Mouse (Mus musculus): ENCODE measurements at regions not wholly inside any gene's neighbourhood (a gene's known extent, or its start where the extent isn't known, plus 50 kb on each side); places are given as distances from the start of the nearest gene placed in this dataset.

DNA sequence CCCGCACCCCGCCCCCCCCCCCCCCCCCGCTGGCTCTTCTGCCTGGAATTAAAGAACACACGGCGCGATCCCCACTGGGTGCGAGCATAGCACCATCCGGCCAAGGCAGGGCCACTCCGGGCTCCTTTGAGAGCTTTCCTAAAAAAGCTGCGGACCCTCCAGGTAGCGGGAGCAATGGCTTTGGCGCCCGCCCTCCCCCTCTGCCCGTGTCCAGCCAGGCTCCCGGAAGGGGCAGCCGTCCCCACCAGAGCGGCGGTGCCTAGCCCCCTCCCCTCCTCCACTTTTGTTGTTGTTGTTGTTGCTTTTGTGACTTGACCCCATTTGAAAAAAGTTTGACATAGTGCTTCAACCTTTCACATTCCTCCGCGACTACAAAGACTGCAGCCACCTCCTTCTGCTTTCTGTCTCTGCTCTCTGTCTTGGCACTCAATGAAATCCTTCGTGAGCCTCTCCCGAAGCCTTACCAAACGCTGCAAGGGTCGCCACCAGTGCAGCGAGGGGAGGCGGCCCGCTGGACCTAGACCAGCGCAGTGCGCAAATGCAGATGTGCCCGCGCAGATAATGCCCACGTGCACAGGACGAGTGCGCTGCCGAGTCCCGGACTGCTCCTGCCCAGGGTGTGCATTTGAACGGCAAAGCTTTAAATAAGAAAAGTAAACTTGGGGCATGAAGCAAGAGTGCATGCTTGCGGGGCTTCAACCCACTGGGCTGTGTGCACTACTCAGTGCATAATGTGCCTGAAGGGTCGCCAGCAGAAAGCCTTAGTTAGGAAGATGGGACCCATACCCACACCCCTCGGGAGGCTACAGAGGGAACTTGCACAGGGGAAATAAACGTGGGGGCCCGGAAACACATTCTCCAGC is 179.0 kb upstream of the Xlr start:
- Histone ChIP-seq H3K27ac (ENCODE audit: low read depth, low read length) (no peak overlapping the region), H3K4me3 (ENCODE audit: low read depth, low read length) (peak overlapping the region; percentile 34), H3K36me3 (ENCODE audit: control insufficient read depth, insufficient read depth, low read length) (no peaks in the 10 kb centered on the region), H3K4me2 (peak overlapping the region; percentile 66), H3K9ac (ENCODE audit: low read length) (no peak overlapping the region), H3K4me1 (ENCODE audit: control insufficient read depth, insufficient read depth, low read length) (no peaks in the 10 kb centered on the region), H3K27me3 (ENCODE audit: control insufficient read depth, insufficient read depth, low read length) (no peaks in the 10 kb centered on the region), H3K9me3 (ENCODE audit: control insufficient read depth, low read length) (no peaks in the 10 kb centered on the region)
- DNase-seq (ENCODE audit: low spot score, missing footprints), result peak; percentile 93
- ATAC-seq (ENCODE audit: low FRiP score), result peak; percentile 73
- 16% methylated on average over 36 of the region's 42 CpGs for WGBS

GRCm38 (mm10) chrX:53975545-53976272 is 178.2 kb upstream of the Xlr start:
- H3K9me3 ChIP-seq (ENCODE audit: control insufficient read depth, low read length), result no peaks in the 10 kb centered on the region
- H3K27me3 ChIP-seq (ENCODE audit: control insufficient read depth, insufficient read depth, low read length), result no peaks in the 10 kb centered on the region
- H3K4me2 ChIP-seq, result peak overlapping the region; percentile 66
- peak overlapping the region; percentile 34 for H3K4me3 ChIP-seq (ENCODE audit: low read depth, low read length)
- ATAC-seq (ENCODE audit: low FRiP score) (peak; percentile 43), DNase-seq (ENCODE audit: low spot score, missing footprints) (peak; percentile 86)
- H3K4me1 ChIP-seq (ENCODE audit: control insufficient read depth, insufficient read depth, low read length), result no peaks in the 10 kb centered on the region
- H3K36me3 ChIP-seq (ENCODE audit: control insufficient read depth, insufficient read depth, low read length), result no peaks in the 10 kb centered on the region
- WGBS, result 15% methylated on average over 21 of the region's 28 CpGs
- no peak overlapping the region for H3K27ac ChIP-seq (ENCODE audit: low read depth, low read length)
- H3K9ac ChIP-seq (ENCODE audit: low read length), result no peak overlapping the region; the same call in 1 of the 2 replicates

DNA sequence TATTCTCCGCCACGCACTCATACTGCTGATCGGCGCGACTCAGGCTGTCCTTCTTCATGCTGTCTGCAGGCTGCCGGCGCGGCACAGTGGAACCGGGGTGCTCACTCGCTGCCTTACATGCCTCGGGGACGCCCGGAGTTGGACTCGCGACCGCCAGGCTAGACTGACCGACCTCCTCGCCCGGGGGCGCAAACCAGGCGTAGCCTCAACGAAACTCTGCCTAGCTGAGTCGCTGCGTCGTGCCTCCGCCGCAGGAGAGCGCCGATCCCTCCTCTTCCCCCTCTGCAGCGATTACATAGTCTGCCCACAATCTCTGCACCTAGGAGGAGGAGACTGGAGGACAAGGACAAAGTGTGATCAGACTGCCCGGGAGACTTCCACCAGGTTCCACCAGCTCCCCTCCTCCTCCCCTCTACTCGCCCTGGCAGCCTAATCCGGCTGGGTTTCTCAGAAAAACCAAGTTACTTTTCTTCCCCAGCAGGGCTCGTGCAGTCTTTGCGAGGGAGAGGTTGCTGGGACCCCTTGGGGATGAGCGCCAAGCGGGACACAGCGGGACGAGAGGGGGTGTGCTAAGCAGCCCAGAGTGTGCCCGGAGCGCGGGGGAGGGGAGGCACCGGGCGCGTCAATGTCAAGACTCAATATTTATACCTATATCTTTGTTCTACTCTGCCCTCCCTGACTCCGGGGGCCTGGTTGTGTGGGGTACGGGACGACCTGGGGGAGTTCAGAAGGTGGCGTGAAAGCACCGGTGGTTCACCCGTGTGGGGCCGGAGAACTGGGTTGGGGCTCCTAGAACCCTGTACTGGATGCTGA is 177.4 kb upstream of the Xlr start:
- H3K4me1 ChIP-seq (ENCODE audit: control insufficient read depth, insufficient read depth, low read length), result no peaks in the 10 kb centered on the region
- DNase-seq (ENCODE audit: low spot score, missing footprints) (peak; percentile 91), ATAC-seq (ENCODE audit: low FRiP score) (peak; percentile 68)
- no peak overlapping the region for H3K27ac ChIP-seq (ENCODE audit: low read depth, low read length)
- peak overlapping the region; percentile 40; the same call in 1 of the 2 replicates for H3K9ac ChIP-seq (ENCODE audit: low read length)
- WGBS, result 22% methylated on average over 48 of the region's 52 CpGs
- no peaks in the 10 kb centered on the region for H3K27me3 ChIP-seq (ENCODE audit: control insufficient read depth, insufficient read depth, low read length)
- peak overlapping the region; percentile 34 for H3K4me3 ChIP-seq (ENCODE audit: low read depth, low read length)
- no peaks in the 10 kb centered on the region for H3K36me3 ChIP-seq (ENCODE audit: control insufficient read depth, insufficient read depth, low read length)
- H3K4me2 ChIP-seq, result peak overlapping the region; percentile 66
- no peaks in the 10 kb centered on the region for H3K9me3 ChIP-seq (ENCODE audit: control insufficient read depth, low read length)

Data from midbrain, embryonic 11.5 days (tissue).